Mouse (Mus musculus): ENCODE measurements around the gene Mpdu1. TPM values are rescaled to one million over a fixed set of nuclear protein-coding genes. Genes with fewer than 3 reads are reported as not detected.
"Not testable (repeated sequence)": the region's sequence is repeated elsewhere in the genome, so short reads cannot be mapped to it uniquely, and the experiment has no call there.

Mpdu1 gene
- 10 to 100 TPM; 41.3 to 59.7 TPM for polyA plus RNA-seq (2017; shearing (Covaris generic))

GRCm38 (mm10) chr11:69662213-69662966 lies at the start of gene Mpdu1:
TSS of gene Mpdu1 (minus strand) at chr11:69662642.
- peak; percentile 88 for ATAC-seq

- ATAC-seq = no peak
Measured at GRCm38 (mm10) chr11:69711082-69711481, 48.6 kb upstream of the Mpdu1 start.

- no peak for ATAC-seq
Measured at GRCm38 (mm10) chr11:69710470-69710869, 48.0 kb upstream of the Mpdu1 start.

GRCm38 (mm10) chr11:69709554-69710446 lies 47.4 kb upstream of the Mpdu1 start:
- ATAC-seq = no peak

GRCm38 (mm10) chr11:69708614-69709265 lies 46.3 kb upstream of the Mpdu1 start:
- no peak for ATAC-seq

- ATAC-seq = no peak
Measured at GRCm38 (mm10) chr11:69707873-69708381, 45.5 kb upstream of the Mpdu1 start.

GRCm38 (mm10) chr11:69707480-69707847 lies 45.0 kb upstream of the Mpdu1 start:
- no peak for ATAC-seq

GRCm38 (mm10) chr11:69706775-69707479 lies 44.5 kb upstream of the Mpdu1 start:
- ATAC-seq = no peak

- ATAC-seq = no peak
Measured at GRCm38 (mm10) chr11:69704613-69705010, 42.2 kb upstream of the Mpdu1 start.

GRCm38 (mm10) chr11:69703814-69704612 lies 41.6 kb upstream of the Mpdu1 start:
- no peak for ATAC-seq

GRCm38 (mm10) chr11:69703381-69703780 lies 40.9 kb upstream of the Mpdu1 start:
- ATAC-seq = not testable (repeated sequence)

GRCm38 (mm10) chr11:69702886-69703285 lies 40.4 kb upstream of the Mpdu1 start:
- not testable (repeated sequence) for ATAC-seq

- ATAC-seq = no peak
Measured at GRCm38 (mm10) chr11:69699595-69699994, 37.2 kb upstream of the Mpdu1 start.

- no peak for ATAC-seq
Measured at GRCm38 (mm10) chr11:69698574-69698973, 36.1 kb upstream of the Mpdu1 start.

GRCm38 (mm10) chr11:69697396-69697795 lies 35.0 kb upstream of the Mpdu1 start:
- ATAC-seq = no peak

GRCm38 (mm10) chr11:69695361-69696181 lies 33.1 kb upstream of the Mpdu1 start, which contains the start of the genes Tnfsf12 and Tnfsfm13:
TSS of gene Tnfsf12 (minus strand) at chr11:69695849.
TSS of gene Tnfsfm13 (minus strand) at chr11:69696098.
- ATAC-seq = no peak

- ATAC-seq = no peak
Measured at GRCm38 (mm10) chr11:69695046-69695360, 32.6 kb upstream of the Mpdu1 start.

GRCm38 (mm10) chr11:69693421-69693965 lies 31.1 kb upstream of the Mpdu1 start:
- no peak for ATAC-seq

- ATAC-seq = no peak
Measured at GRCm38 (mm10) chr11:69692863-69693262, 30.4 kb upstream of the Mpdu1 start.

GRCm38 (mm10) chr11:69692196-69692811 lies 29.9 kb upstream of the Mpdu1 start:
- no peak for ATAC-seq

Data from activated CD4-positive, CD25-positive, alpha-beta regulatory T cell, adult 4 months (primary cell).